Mouse (Mus musculus): ENCODE measurements at regions not wholly inside any gene's neighbourhood (a gene's known extent, or its start where the extent isn't known, plus 50 kb on each side); places are given as distances from the start of the nearest gene placed in this dataset.

GRCm38 (mm10) chr2:166409391-166409790 is 253.9 kb upstream of the Sulf2 start:
- peaks cover 11% of the 10 kb centered on the region for H3K4me1 ChIP-seq (ENCODE audit: control insufficient read depth, insufficient read depth, low read length)
- H3K27ac ChIP-seq (ENCODE audit: low read depth, low read length), result no peak overlapping the region
- H3K27me3 ChIP-seq (ENCODE audit: control insufficient read depth, insufficient read depth, low read length), result no peaks in the 10 kb centered on the region
- WGBS, result 89% methylated on average over 5 of the region's 5 CpGs
- H3K4me2 ChIP-seq (replicated peaks; ENCODE audit: low read depth, low read length), result no peak overlapping the region
- no peak for ATAC-seq (ENCODE audit: low FRiP score, low TSS enrichment)
- H3K9me3 ChIP-seq (ENCODE audit: control insufficient read depth, low read length), result peaks cover 3% of the 10 kb centered on the region; the same call in 1 of the 2 replicates
- no peaks in the 10 kb centered on the region for H3K36me3 ChIP-seq (ENCODE audit: control insufficient read depth, insufficient read depth, low read length)
- no peak overlapping the region for H3K9ac ChIP-seq (ENCODE audit: low read depth, low read length)
- no peak overlapping the region for H3K4me3 ChIP-seq (ENCODE audit: low read length)

GRCm38 (mm10) chr2:166408806-166409205 is 253.3 kb upstream of the Sulf2 start:
- WGBS, result 66% methylated on average over 4 of the region's 4 CpGs
- no peak for ATAC-seq (ENCODE audit: low FRiP score, low TSS enrichment)
- Histone ChIP-seq H3K9me3 (ENCODE audit: control insufficient read depth, low read length) (peaks cover 3% of the 10 kb centered on the region; the same call in 1 of the 2 replicates), H3K9ac (ENCODE audit: low read depth, low read length) (no peak overlapping the region), H3K4me2 (replicated peaks; ENCODE audit: low read depth, low read length) (no peak overlapping the region), H3K4me3 (ENCODE audit: low read length) (no peak overlapping the region), H3K27me3 (ENCODE audit: control insufficient read depth, insufficient read depth, low read length) (no peaks in the 10 kb centered on the region), H3K36me3 (ENCODE audit: control insufficient read depth, insufficient read depth, low read length) (no peaks in the 10 kb centered on the region), H3K4me1 (ENCODE audit: control insufficient read depth, insufficient read depth, low read length) (peaks cover 11% of the 10 kb centered on the region), H3K27ac (ENCODE audit: low read depth, low read length) (no peak overlapping the region)

GRCm38 (mm10) chr2:166408009-166408408 is 252.5 kb upstream of the Sulf2 start:
- H3K9me3 ChIP-seq (ENCODE audit: control insufficient read depth, low read length), result peaks cover 3% of the 10 kb centered on the region; the same call in 1 of the 2 replicates
- H3K4me1 ChIP-seq (ENCODE audit: control insufficient read depth, insufficient read depth, low read length), result peaks cover 11% of the 10 kb centered on the region
- no peak overlapping the region for H3K4me3 ChIP-seq (ENCODE audit: low read length)
- ATAC-seq (ENCODE audit: low FRiP score, low TSS enrichment), result no peak
- no peak overlapping the region for H3K4me2 ChIP-seq (replicated peaks; ENCODE audit: low read depth, low read length)
- 52% methylated on average over 16 of the region's 16 CpGs for WGBS
- H3K36me3 ChIP-seq (ENCODE audit: control insufficient read depth, insufficient read depth, low read length), result no peaks in the 10 kb centered on the region
- H3K9ac ChIP-seq (ENCODE audit: low read depth, low read length), result no peak overlapping the region
- no peaks in the 10 kb centered on the region for H3K27me3 ChIP-seq (ENCODE audit: control insufficient read depth, insufficient read depth, low read length)
- no peak overlapping the region for H3K27ac ChIP-seq (ENCODE audit: low read depth, low read length)

- WGBS, result 70% methylated on average over 11 of the region's 11 CpGs
- Histone ChIP-seq H3K4me2 (replicated peaks; ENCODE audit: low read depth, low read length) (no peak overlapping the region), H3K9ac (ENCODE audit: low read depth, low read length) (no peak overlapping the region), H3K4me1 (ENCODE audit: control insufficient read depth, insufficient read depth, low read length) (peaks cover 6% of the 10 kb centered on the region), H3K9me3 (ENCODE audit: control insufficient read depth, low read length) (peaks cover 3% of the 10 kb centered on the region; the same call in 1 of the 2 replicates), H3K27ac (ENCODE audit: low read depth, low read length) (no peak overlapping the region), H3K27me3 (ENCODE audit: control insufficient read depth, insufficient read depth, low read length) (no peaks in the 10 kb centered on the region), H3K36me3 (ENCODE audit: control insufficient read depth, insufficient read depth, low read length) (no peaks in the 10 kb centered on the region), H3K4me3 (ENCODE audit: low read length) (no peak overlapping the region)
- no peak for ATAC-seq (ENCODE audit: low FRiP score, low TSS enrichment)
Measured at GRCm38 (mm10) chr2:166406826-166407225, 251.4 kb upstream of the Sulf2 start.

- no peaks in the 10 kb centered on the region for H3K36me3 ChIP-seq (ENCODE audit: control insufficient read depth, insufficient read depth, low read length)
- H3K27me3 ChIP-seq (ENCODE audit: control insufficient read depth, insufficient read depth, low read length), result no peaks in the 10 kb centered on the region
- no peak overlapping the region for H3K27ac ChIP-seq (ENCODE audit: low read depth, low read length)
- H3K4me3 ChIP-seq (ENCODE audit: low read length), result no peak overlapping the region
- no peak overlapping the region for H3K9ac ChIP-seq (ENCODE audit: low read depth, low read length)
- no peak for ATAC-seq (ENCODE audit: low FRiP score, low TSS enrichment)
- H3K4me1 ChIP-seq (ENCODE audit: control insufficient read depth, insufficient read depth, low read length), result peaks cover 32% of the 10 kb centered on the region
- no peak overlapping the region for H3K4me2 ChIP-seq (replicated peaks; ENCODE audit: low read depth, low read length)
- WGBS, result 76% methylated on average over 10 of the region's 10 CpGs
- H3K9me3 ChIP-seq (ENCODE audit: control insufficient read depth, low read length), result no peaks in the 10 kb centered on the region
Measured at GRCm38 (mm10) chr2:166403319-166403718, 247.9 kb upstream of the Sulf2 start.

- H3K36me3 ChIP-seq (ENCODE audit: control insufficient read depth, insufficient read depth, low read length), result no peaks in the 10 kb centered on the region
- no peaks in the 10 kb centered on the region for H3K27me3 ChIP-seq (ENCODE audit: control insufficient read depth, insufficient read depth, low read length)
- ATAC-seq (ENCODE audit: low FRiP score, low TSS enrichment), result no peak
- no peak overlapping the region for H3K4me2 ChIP-seq (replicated peaks; ENCODE audit: low read depth, low read length)
- no peak overlapping the region for H3K27ac ChIP-seq (ENCODE audit: low read depth, low read length)
- WGBS, result 87% methylated on average over 3 of the region's 3 CpGs
- H3K4me1 ChIP-seq (ENCODE audit: control insufficient read depth, insufficient read depth, low read length), result peaks cover 36% of the 10 kb centered on the region
- H3K4me3 ChIP-seq (ENCODE audit: low read length), result no peak overlapping the region
- no peaks in the 10 kb centered on the region for H3K9me3 ChIP-seq (ENCODE audit: control insufficient read depth, low read length)
- H3K9ac ChIP-seq (ENCODE audit: low read depth, low read length), result no peak overlapping the region
Measured at GRCm38 (mm10) chr2:166401860-166402259, 246.4 kb upstream of the Sulf2 start.

GRCm38 (mm10) chr2:166400304-166400703 is 244.8 kb upstream of the Sulf2 start:
- H3K4me1 ChIP-seq (ENCODE audit: control insufficient read depth, insufficient read depth, low read length), result peaks cover 30% of the 10 kb centered on the region
- H3K9ac ChIP-seq (ENCODE audit: low read depth, low read length), result no peak overlapping the region

GRCm38 (mm10) chr2:166399140-166399830 is 243.8 kb upstream of the Sulf2 start:
- Histone ChIP-seq H3K36me3 (ENCODE audit: control insufficient read depth, insufficient read depth, low read length) (no peaks in the 10 kb centered on the region), H3K9ac (ENCODE audit: low read depth, low read length) (peak overlapping the region; percentile 31; the same call in 1 of the 2 replicates), H3K4me3 (ENCODE audit: low read length) (no peak overlapping the region), H3K4me1 (ENCODE audit: control insufficient read depth, insufficient read depth, low read length) (peaks cover 34% of the 10 kb centered on the region), H3K9me3 (ENCODE audit: control insufficient read depth, low read length) (no peaks in the 10 kb centered on the region), H3K27me3 (ENCODE audit: control insufficient read depth, insufficient read depth, low read length) (no peaks in the 10 kb centered on the region), H3K4me2 (replicated peaks; ENCODE audit: low read depth, low read length) (no peak overlapping the region), H3K27ac (ENCODE audit: low read depth, low read length) (peak overlapping the region; percentile 86)
- ATAC-seq (ENCODE audit: low FRiP score, low TSS enrichment), result peak; percentile 79
- 11% methylated on average over 6 of the region's 6 CpGs for WGBS

More at GRCm38 (mm10) chr2:166400304-166400703, 244.8 kb upstream of the Sulf2 start:
- Histone ChIP-seq H3K36me3 (ENCODE audit: control insufficient read depth, insufficient read depth, low read length) (no peaks in the 10 kb centered on the region), H3K27ac (ENCODE audit: low read depth, low read length) (no peak overlapping the region; the same call in 1 of the 2 replicates), H3K9me3 (ENCODE audit: control insufficient read depth, low read length) (no peaks in the 10 kb centered on the region), H3K4me3 (ENCODE audit: low read length) (no peak overlapping the region), H3K4me2 (replicated peaks; ENCODE audit: low read depth, low read length) (no peak overlapping the region), H3K27me3 (ENCODE audit: control insufficient read depth, insufficient read depth, low read length) (no peaks in the 10 kb centered on the region)
- 54% methylated on average over 10 of the region's 10 CpGs for WGBS
- no peak for ATAC-seq (ENCODE audit: low FRiP score, low TSS enrichment)

- Histone ChIP-seq H3K27me3 (ENCODE audit: control insufficient read depth, insufficient read depth, low read length) (no peaks in the 10 kb centered on the region), H3K4me2 (replicated peaks; ENCODE audit: low read depth, low read length) (no peak overlapping the region; the same call in 1 of the 2 replicates), H3K4me1 (ENCODE audit: control insufficient read depth, insufficient read depth, low read length) (peaks cover 34% of the 10 kb centered on the region), H3K4me3 (ENCODE audit: low read length) (no peak overlapping the region), H3K27ac (ENCODE audit: low read depth, low read length) (peak overlapping the region; percentile 74), H3K36me3 (ENCODE audit: control insufficient read depth, insufficient read depth, low read length) (no peaks in the 10 kb centered on the region), H3K9me3 (ENCODE audit: control insufficient read depth, low read length) (no peaks in the 10 kb centered on the region), H3K9ac (ENCODE audit: low read depth, low read length) (no peak overlapping the region)
- ATAC-seq (ENCODE audit: low FRiP score, low TSS enrichment), result peak; percentile 54; the same call in 1 of the 2 replicates
- 31% methylated on average over 5 of the region's 5 CpGs for WGBS
Measured at GRCm38 (mm10) chr2:166398774-166399139, 243.3 kb upstream of the Sulf2 start.

Data from kidney, embryonic 14.5 days (tissue).